Mouse (Mus musculus): ENCODE results near the gene Srek1ip1. TPM values are rescaled to one million over a fixed set of nuclear protein-coding genes. Genes with fewer than 3 reads are reported as not detected.

Gene Srek1ip1
- total and polyA plus RNA-seq, 2 experiments = 5.1 to 6.7 TPM

- peaks cover 5% of the 10 kb centered on the region for H3K36me3 ChIP-seq (ENCODE audit: control insufficient read depth, insufficient read depth, low read length)
- H3K79me2 ChIP-seq (ENCODE audit: control insufficient read depth, insufficient read depth, low read length) = no peaks in the 10 kb centered on the region
- no peak for TF ChIP-seq POLR2A (IDR thresholded peaks at IDR 0.05; ENCODE audit: extremely low read depth, insufficient read depth, low read length)
- TF ChIP-seq CTCF (IDR thresholded peaks at IDR 0.05; ENCODE audit: low read depth, low read length) = no peak
- H3K9ac ChIP-seq (ENCODE audit: low read depth, low read length) = no peak overlapping the region
- DNase-seq (ENCODE audit: extremely low read depth, low read depth, low spot score) = no peak
- 63% methylated on average over 1 of the region's 1 CpGs for WGBS
- no peak overlapping the region for H3K4me3 ChIP-seq (ENCODE audit: insufficient read depth, low read depth, low read length)
- no peak overlapping the region for H3K27ac ChIP-seq (replicated peaks; ENCODE audit: insufficient read depth, low read depth, low read length)
- no peaks in the 10 kb centered on the region for H3K4me1 ChIP-seq (ENCODE audit: control insufficient read depth, insufficient read depth, low read length)
- H3K27me3 ChIP-seq (ENCODE audit: control insufficient read depth, insufficient read depth, low read length) = no peaks in the 10 kb centered on the region
These were observed 13.1 kb upstream of the Srek1ip1 start for GRCm38 (mm10) chr13:104779104-104779670.

GRCm38 (mm10) chr13:104787260-104787659, 5.0 kb upstream of the Srek1ip1 start:
- Histone ChIP-seq H3K27ac (replicated peaks; ENCODE audit: insufficient read depth, low read depth, low read length) (no peak overlapping the region), H3K4me3 (ENCODE audit: insufficient read depth, low read depth, low read length) (no peak overlapping the region), H3K9ac (ENCODE audit: low read depth, low read length) (no peak overlapping the region), H3K4me1 (ENCODE audit: control insufficient read depth, insufficient read depth, low read length) (no peaks in the 10 kb centered on the region), H3K27me3 (ENCODE audit: control insufficient read depth, insufficient read depth, low read length) (no peaks in the 10 kb centered on the region), H3K36me3 (ENCODE audit: control insufficient read depth, insufficient read depth, low read length) (peaks cover 13% of the 10 kb centered on the region), H3K79me2 (ENCODE audit: control insufficient read depth, insufficient read depth, low read length) (no peaks in the 10 kb centered on the region)
- TF ChIP-seq POLR2A (IDR thresholded peaks at IDR 0.05; ENCODE audit: extremely low read depth, insufficient read depth, low read length) = no peak
- no peak for TF ChIP-seq CTCF (IDR thresholded peaks at IDR 0.05; ENCODE audit: low read depth, low read length)
- DNase-seq (ENCODE audit: extremely low read depth, low read depth, low spot score) = no peak
- WGBS = 96% methylated on average over 4 of the region's 4 CpGs

- no peak overlapping the region for H3K4me3 ChIP-seq (ENCODE audit: insufficient read depth, low read depth, low read length)
- DNase-seq (ENCODE audit: extremely low read depth, low read depth, low spot score) = peak; percentile 43
- WGBS = 10% methylated on average over 2 of the region's 2 CpGs
- peaks cover 9% of the 10 kb centered on the region for H3K36me3 ChIP-seq (ENCODE audit: control insufficient read depth, insufficient read depth, low read length)
- no peak overlapping the region for H3K9ac ChIP-seq (ENCODE audit: low read depth, low read length)
- no peaks in the 10 kb centered on the region for H3K27me3 ChIP-seq (ENCODE audit: control insufficient read depth, insufficient read depth, low read length)
- H3K79me2 ChIP-seq (ENCODE audit: control insufficient read depth, insufficient read depth, low read length) = no peaks in the 10 kb centered on the region
- TF ChIP-seq CTCF (IDR thresholded peaks at IDR 0.05; ENCODE audit: low read depth, low read length) = peak; percentile 34
- TF ChIP-seq POLR2A (IDR thresholded peaks at IDR 0.05; ENCODE audit: extremely low read depth, insufficient read depth, low read length) = no peak
- no peaks in the 10 kb centered on the region for H3K4me1 ChIP-seq (ENCODE audit: control insufficient read depth, insufficient read depth, low read length)
- H3K27ac ChIP-seq (replicated peaks; ENCODE audit: insufficient read depth, low read depth, low read length) = no peak overlapping the region
These were observed 2.6 kb upstream of the Srek1ip1 start for GRCm38 (mm10) chr13:104789663-104790062.

- WGBS = 85% methylated on average over 3 of the region's 3 CpGs
- no peak for TF ChIP-seq CTCF (IDR thresholded peaks at IDR 0.05; ENCODE audit: low read depth, low read length)
- TF ChIP-seq POLR2A (IDR thresholded peaks at IDR 0.05; ENCODE audit: extremely low read depth, insufficient read depth, low read length) = no peak
- Histone ChIP-seq H3K27ac (replicated peaks; ENCODE audit: insufficient read depth, low read depth, low read length) (no peak overlapping the region), H3K27me3 (ENCODE audit: control insufficient read depth, insufficient read depth, low read length) (no peaks in the 10 kb centered on the region), H3K4me1 (ENCODE audit: control insufficient read depth, insufficient read depth, low read length) (no peaks in the 10 kb centered on the region), H3K36me3 (ENCODE audit: control insufficient read depth, insufficient read depth, low read length) (peaks cover 11% of the 10 kb centered on the region), H3K4me3 (ENCODE audit: insufficient read depth, low read depth, low read length) (no peak overlapping the region), H3K79me2 (ENCODE audit: control insufficient read depth, insufficient read depth, low read length) (no peaks in the 10 kb centered on the region), H3K9ac (ENCODE audit: low read depth, low read length) (no peak overlapping the region)
- no peak for DNase-seq (ENCODE audit: extremely low read depth, low read depth, low spot score)
These were observed 2.1 kb downstream of the Srek1ip1 start for GRCm38 (mm10) chr13:104794421-104794820.

- Histone ChIP-seq H3K27ac (replicated peaks; ENCODE audit: insufficient read depth, low read depth, low read length) (no peak overlapping the region), H3K4me3 (ENCODE audit: insufficient read depth, low read depth, low read length) (no peak overlapping the region), H3K4me1 (ENCODE audit: control insufficient read depth, insufficient read depth, low read length) (no peaks in the 10 kb centered on the region), H3K36me3 (ENCODE audit: control insufficient read depth, insufficient read depth, low read length) (peaks cover 16% of the 10 kb centered on the region), H3K79me2 (ENCODE audit: control insufficient read depth, insufficient read depth, low read length) (no peaks in the 10 kb centered on the region), H3K27me3 (ENCODE audit: control insufficient read depth, insufficient read depth, low read length) (no peaks in the 10 kb centered on the region), H3K9ac (ENCODE audit: low read depth, low read length) (no peak overlapping the region)
- no peak for TF ChIP-seq POLR2A (IDR thresholded peaks at IDR 0.05; ENCODE audit: extremely low read depth, insufficient read depth, low read length)
- no peak for TF ChIP-seq CTCF (IDR thresholded peaks at IDR 0.05; ENCODE audit: low read depth, low read length)
- DNase-seq (ENCODE audit: extremely low read depth, low read depth, low spot score) = no peak
- WGBS = 52% methylated on average over 8 of the region's 8 CpGs
These were observed 6.8 kb downstream of the Srek1ip1 start for GRCm38 (mm10) chr13:104799067-104799466.

GRCm38 (mm10) chr13:104799566-104800182, 7.4 kb downstream of the Srek1ip1 start:
- Histone ChIP-seq H3K79me2 (ENCODE audit: control insufficient read depth, insufficient read depth, low read length) (no peaks in the 10 kb centered on the region), H3K27ac (replicated peaks; ENCODE audit: insufficient read depth, low read depth, low read length) (no peak overlapping the region), H3K4me1 (ENCODE audit: control insufficient read depth, insufficient read depth, low read length) (no peaks in the 10 kb centered on the region), H3K4me3 (ENCODE audit: insufficient read depth, low read depth, low read length) (no peak overlapping the region), H3K27me3 (ENCODE audit: control insufficient read depth, insufficient read depth, low read length) (no peaks in the 10 kb centered on the region), H3K9ac (ENCODE audit: low read depth, low read length) (no peak overlapping the region), H3K36me3 (ENCODE audit: control insufficient read depth, insufficient read depth, low read length) (peaks cover 17% of the 10 kb centered on the region)
- no peak for DNase-seq (ENCODE audit: extremely low read depth, low read depth, low spot score)
- 70% methylated on average over 7 of the region's 7 CpGs for WGBS
- TF ChIP-seq POLR2A (IDR thresholded peaks at IDR 0.05; ENCODE audit: extremely low read depth, insufficient read depth, low read length) (no peak), CTCF (IDR thresholded peaks at IDR 0.05; ENCODE audit: low read depth, low read length) (no peak)

Measured in liver, adult 2 months (tissue).